35 mouse cellular contexts compared by ENCODE assay signal in the genomic region with DNA sequence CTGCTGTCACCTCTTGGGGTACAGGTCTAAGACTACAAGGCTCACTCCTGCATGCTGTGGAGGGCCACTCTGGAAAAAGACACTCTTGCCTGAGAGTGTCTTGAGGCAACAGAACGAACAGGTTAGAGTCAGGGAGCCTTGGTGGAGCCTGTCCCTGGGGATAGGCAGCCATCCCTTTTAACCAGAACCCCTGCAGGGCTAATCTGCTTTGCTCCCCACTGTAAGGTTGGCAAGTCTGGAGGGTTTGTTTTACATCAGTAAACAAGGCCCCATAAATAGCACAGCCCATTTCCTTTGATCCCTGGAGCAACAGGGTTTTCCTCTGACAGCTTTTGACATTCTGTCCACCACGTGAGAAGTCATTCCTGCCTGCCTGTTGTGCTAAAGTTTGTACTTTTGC. TPM values are rescaled to one million over a fixed set of nuclear protein-coding genes. Genes with fewer than 3 reads are reported as not detected.
DNase-seq lines count a peak whose midpoint lies in the region; ATAC-seq and TF ChIP-seq lines count a peak whose summit lies in the region.
"Had no signal": no experiment of that assay in that cellular context is flagged by ENCODE, and none has a peak within 500 bp of the region (broad histone marks: within the 10 kb centered on the region; RNA-seq: fewer than 3 reads in every experiment).

No protein-coding gene starts in this region.

- H3K9ac ChIP-seq in lung, embryonic 14.5 days, result no peak overlapping the region
- no peak overlapping the region for H3K9ac ChIP-seq in lung, postnatal 0 days (replicated peaks; ENCODE audit: low read depth)
- H3K9ac ChIP-seq: forebrain, embryonic 13.5 days; heart, embryonic 15.5 days; hindbrain, embryonic 12.5 days; intestine, embryonic 15.5 days; limb, embryonic 15.5 days; liver, embryonic 15.5 days; lung, embryonic 15.5 days; midbrain, embryonic 12.5 days; neural tube, embryonic 15.5 days had no signal

- no peaks in the 10 kb centered on the region for H3K4me1 ChIP-seq in lung, embryonic 14.5 days (ENCODE audit: insufficient read depth)
- peaks cover 5% of the 10 kb centered on the region; the same call in 1 of the 2 replicates for H3K4me1 ChIP-seq in lung, postnatal 0 days (ENCODE audit: insufficient read depth, low read depth, low read length)
- H3K4me1 ChIP-seq in embryonic facial prominence, embryonic 10.5 days, result peaks cover 20% of the 10 kb centered on the region
- H3K4me1 ChIP-seq: forebrain, embryonic 13.5 days; intestine, embryonic 15.5 days; liver, embryonic 15.5 days had no signal

- TF ChIP-seq CTCF in lung, embryonic 14.5 days (IDR thresholded peaks at IDR 0.05; ENCODE audit: low read depth), result no peak
- no peak for TF ChIP-seq CTCF in lung, postnatal 0 days (IDR thresholded peaks at IDR 0.05)

- H3K4me2 ChIP-seq in lung, embryonic 14.5 days, result no peak overlapping the region
- H3K4me2 ChIP-seq in lung, postnatal 0 days (replicated peaks; ENCODE audit: low read depth, low read length), result no peak overlapping the region
- H3K4me2 ChIP-seq: forebrain, embryonic 13.5 days; heart, embryonic 15.5 days; hindbrain, embryonic 12.5 days; intestine, embryonic 15.5 days; limb, embryonic 15.5 days; liver, embryonic 15.5 days; lung, embryonic 15.5 days; midbrain, embryonic 12.5 days; neural tube, embryonic 15.5 days had no signal

- TF ChIP-seq EP300 in lung, postnatal 0 days (IDR thresholded peaks at IDR 0.05), result no peak

- no peaks in the 10 kb centered on the region for H3K36me3 ChIP-seq in lung, embryonic 14.5 days (ENCODE audit: insufficient read depth)
- H3K36me3 ChIP-seq in lung, postnatal 0 days (ENCODE audit: insufficient read depth, low read length), result no peaks in the 10 kb centered on the region
- H3K36me3 ChIP-seq in embryonic facial prominence, embryonic 10.5 days (replicated peaks), result no peaks in the 10 kb centered on the region
- H3K36me3 ChIP-seq: heart, embryonic 10.5 days; heart, embryonic 15.5 days; hindbrain, embryonic 12.5 days; intestine, embryonic 15.5 days; limb, embryonic 10.5 days; limb, embryonic 15.5 days; liver, embryonic 15.5 days; lung, embryonic 15.5 days; midbrain, embryonic 12.5 days; neural tube, embryonic 15.5 days had no signal

- ATAC-seq in lung, embryonic 14.5 days (ENCODE audit: insufficient read depth), result no peak
- ATAC-seq in lung, postnatal 0 days, result no peak
- ATAC-seq: forebrain, embryonic 13.5 days; hindbrain, postnatal 0 days; intestine, embryonic 15.5 days had no signal

- H3K9me3 ChIP-seq in lung, embryonic 14.5 days (ENCODE audit: low read depth, low read length), result no peaks in the 10 kb centered on the region
- no peaks in the 10 kb centered on the region for H3K9me3 ChIP-seq in lung, postnatal 0 days (ENCODE audit: low read length)
- H3K9me3 ChIP-seq in embryonic facial prominence, embryonic 10.5 days, result no peaks in the 10 kb centered on the region
- H3K9me3 ChIP-seq: forebrain, embryonic 13.5 days; heart, embryonic 10.5 days; heart, embryonic 15.5 days; hindbrain, embryonic 12.5 days; intestine, embryonic 15.5 days; limb, embryonic 10.5 days; limb, embryonic 15.5 days; liver, embryonic 15.5 days; lung, embryonic 15.5 days; midbrain, embryonic 12.5 days; neural tube, embryonic 15.5 days had no signal

- WGBS in lung, embryonic 14.5 days, result 27% methylated on average over 2 of the region's 2 CpGs
- WGBS in lung, postnatal 0 days, result 25% methylated on average over 2 of the region's 2 CpGs
- 15% methylated on average over 2 of the region's 2 CpGs for WGBS in embryonic facial prominence, embryonic 10.5 days

- no peak overlapping the region for H3K27ac ChIP-seq in lung, embryonic 14.5 days (ENCODE audit: low read depth)
- H3K27ac ChIP-seq in lung, postnatal 0 days (ENCODE audit: low read length), result no peak overlapping the region
- no peak overlapping the region for H3K27ac ChIP-seq in embryonic facial prominence, embryonic 10.5 days (replicated peaks)
- H3K27ac ChIP-seq: forebrain, embryonic 13.5 days; heart, embryonic 10.5 days; heart, embryonic 15.5 days; hindbrain, embryonic 12.5 days; hindbrain, postnatal 0 days; intestine, embryonic 15.5 days; limb, embryonic 10.5 days; limb, embryonic 15.5 days; liver, embryonic 15.5 days; lung, embryonic 15.5 days; midbrain, embryonic 12.5 days; neural tube, embryonic 15.5 days; stomach, postnatal 0 days had no signal

- no peak overlapping the region for H3K4me3 ChIP-seq in lung, embryonic 14.5 days (ENCODE audit: low read depth, low read length)
- no peak overlapping the region for H3K4me3 ChIP-seq in lung, postnatal 0 days (ENCODE audit: low read depth, low read length)
- H3K4me3 ChIP-seq in embryonic facial prominence, embryonic 10.5 days, result no peak overlapping the region
- H3K4me3 ChIP-seq: forebrain, embryonic 13.5 days; heart, embryonic 10.5 days; heart, embryonic 15.5 days; hindbrain, embryonic 12.5 days; intestine, embryonic 15.5 days; limb, embryonic 10.5 days; limb, embryonic 15.5 days; liver, embryonic 15.5 days; lung, embryonic 15.5 days; midbrain, embryonic 12.5 days; neural tube, embryonic 15.5 days had no signal

- DNase-seq in cerebellum, adult 9-11 months, result peak; percentile 53
- DNase-seq in cerebellum, postnatal 4 days (ENCODE audit: low spot score in 2 of 2), result no peak
- DNase-seq in lung, embryonic 14.5 days, result peak; percentile 26
- DNase-seq in lung, postnatal 0 days (ENCODE audit: low spot score), result no peak
- peak; percentile 18 for DNase-seq in ZHBTc4 (ENCODE audit: low read depth, low spot score)
- peak; percentile 56 for DNase-seq in brain, adult 2 months (ENCODE audit: low read depth, low spot score)
- DNase-seq in embryonic facial prominence, embryonic 10.5 days (ENCODE audit: low spot score), result no peak
- DNase-seq: adrenal gland, postnatal 10 days; B cell, adult 2 months; gastrocnemius, postnatal 25 days; heart, adult 11 months; heart, postnatal 36 days; kidney, adult 2 months; kidney, postnatal 4 days; layer of hippocampus, adult 9-11 months; lung, postnatal 36 days; right cerebral cortex, adult 18-20 months; right cerebral cortex, postnatal 4 days; thymus, adult 18-20 months; thymus, postnatal 25 days had no signal

- H3K27me3 ChIP-seq in lung, embryonic 14.5 days (ENCODE audit: insufficient read depth, low read length), result no peaks in the 10 kb centered on the region
- no peaks in the 10 kb centered on the region for H3K27me3 ChIP-seq in lung, postnatal 0 days (replicated peaks; ENCODE audit: insufficient read depth, low read length)
- H3K27me3 ChIP-seq in embryonic facial prominence, embryonic 10.5 days (replicated peaks; ENCODE audit: low read depth, poor library complexity, severe bottlenecking), result peaks cover 14% of the 10 kb centered on the region
- H3K27me3 ChIP-seq: intestine, embryonic 15.5 days; limb, embryonic 15.5 days; liver, embryonic 15.5 days had no signal

RNA-seq across cellular contexts. Expression of a gene that starts 20.1 kb away (rescaled TPM):
- polyA plus RNA-seq in lung, embryonic 14.5 days (2014; fragmentation: Nextera tagmentation; extraction: Ambion mirVana), result not detected in 2 replicates
- polyA plus RNA-seq in lung, postnatal 0 days (2015; fragmentation: Nextera tagmentation; extraction: Ambion mirVana), result 0.15 TPM in 1 of 2 replicates, not detected in the other
- polyA plus RNA-seq in embryonic facial prominence, embryonic 10.5 days (2016; fragmentation: Nextera tagmentation; extraction: Ambion mirVana), result 0.17 TPM in 1 of 2 replicates, not detected in the other
- polyA plus RNA-seq: brain, embryonic 14.5 days; forebrain, embryonic 13.5 days; heart, embryonic 15.5 days; hindbrain, embryonic 12.5 days; intestine, embryonic 15.5 days; limb, embryonic 10.5 days; limb, embryonic 15.5 days; lung, embryonic 15.5 days; midbrain, embryonic 12.5 days; neural tube, embryonic 15.5 days; spleen, adult 2 months had no signal

Comparison
In these comparisons a context has a peak if more than half of its experiments do, and no peak if none do; other contexts are left out.
1. DNase-seq: peak in cerebellum, adult 9-11 months (single experiment), lung, embryonic 14.5 days (single experiment), ZHBTc4 (single experiment) and brain, adult 2 months (single experiment); none in cerebellum, postnatal 4 days (0 of 2), lung, postnatal 0 days (single experiment) and embryonic facial prominence, embryonic 10.5 days (single experiment).